Mouse (Mus musculus) olfactory bulb, adult 2 months (tissue): Measurements from ENCODE around the gene Vwa3b.

ENCODE experiments used
- CTCF ChIP-seq: fragments of 200-500 bp; IDR thresholded peaks from 2 replicates; pipeline ENCODE4 v1.5.1; 2012; ENCODE audit warnings: low read depth, mild to moderate bottlenecking, low read length, moderate library complexity; ENCODE audit not compliant: insufficient read depth
- POLR2A ChIP-seq: fragments of 200-500 bp; IDR thresholded peaks from 2 replicates; pipeline ENCODE4 v1.6.1; 2012; ENCODE audit warnings: mild to moderate bottlenecking, low read depth, low read length, moderate library complexity; ENCODE audit not compliant: insufficient read depth

DNA sequence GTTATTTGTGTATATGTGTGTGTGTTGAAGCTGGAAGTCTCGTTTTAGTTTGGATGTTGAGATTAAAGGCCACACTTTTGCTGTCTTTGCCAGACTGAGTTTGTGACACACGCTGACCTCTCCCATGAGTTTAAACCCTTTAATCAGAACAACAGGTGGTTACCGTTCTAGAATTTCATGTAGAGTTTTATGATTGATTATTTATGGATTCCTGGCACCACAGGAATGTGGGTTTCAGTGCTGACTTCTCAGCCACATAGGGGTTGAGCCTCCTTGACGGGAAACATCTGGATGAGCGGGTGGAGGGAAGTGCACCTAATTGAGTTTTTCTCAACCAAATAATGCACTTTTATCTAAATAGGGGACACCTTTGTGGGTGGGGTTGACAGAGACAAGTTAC is 19.1 kb downstream of the Vwa3b start:
- no peak for TF ChIP-seq CTCF
- no peak for TF ChIP-seq POLR2A
